Mouse (Mus musculus): ENCODE measurements around the gene Mfsd8. TPM values are rescaled to one million over a fixed set of nuclear protein-coding genes. Genes with fewer than 3 reads are reported as not detected.

The Mfsd8 gene
- polyA plus RNA-seq, 1 experiment from 2014 or later: 7.2 TPM

GRCm38 (mm10) chr3:40809894-40810293 lies 36.8 kb downstream of the Mfsd8 start:
- no peak overlapping the region for H3K4me2 ChIP-seq (replicated peaks; ENCODE audit: low read depth, low read length)
- H3K9me3 ChIP-seq (ENCODE audit: control insufficient read depth, low read depth, low read length): no peaks in the 10 kb centered on the region
- no peak overlapping the region for H3K27ac ChIP-seq (ENCODE audit: low read length)
- no peak overlapping the region for H3K4me3 ChIP-seq (ENCODE audit: low read depth, low read length)
- H3K9ac ChIP-seq (replicated peaks; ENCODE audit: low read depth, low read length): no peak overlapping the region
- no peak for ATAC-seq (ENCODE audit: insufficient number of reproducible peaks, insufficient read depth, low FRiP score, low read depth)
- 75% methylated on average over 2 of the region's 2 CpGs for WGBS
- H3K4me1 ChIP-seq (ENCODE audit: control insufficient read depth, insufficient read depth, low read length): no peaks in the 10 kb centered on the region
- H3K36me3 ChIP-seq (ENCODE audit: control insufficient read depth, insufficient read depth, low read length): peaks cover 56% of the 10 kb centered on the region
- no peaks in the 10 kb centered on the region for H3K27me3 ChIP-seq (ENCODE audit: control insufficient read depth, insufficient read depth, low read length)

DNA sequence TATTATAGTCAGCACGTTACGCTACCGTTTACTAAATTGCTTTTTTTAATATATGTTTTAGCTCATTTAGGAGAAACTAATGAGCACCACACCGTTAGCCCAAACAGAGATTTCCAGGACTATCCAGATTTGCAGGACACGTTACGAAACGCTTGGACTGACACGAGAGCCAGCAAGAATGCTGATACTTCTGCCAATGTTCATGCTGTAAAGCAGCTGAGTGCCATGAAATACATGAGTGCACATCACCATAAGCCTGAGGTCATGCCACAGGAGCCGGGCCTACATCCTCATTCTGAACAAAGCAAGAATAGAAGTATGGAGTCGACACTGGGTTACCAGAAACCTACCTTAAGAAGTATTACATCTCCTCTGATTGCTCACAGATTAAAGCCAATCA lies 38.0 kb downstream of the Mfsd8 start:
- no peak overlapping the region for H3K27ac ChIP-seq (ENCODE audit: low read length)
- no peaks in the 10 kb centered on the region for H3K4me1 ChIP-seq (ENCODE audit: control insufficient read depth, insufficient read depth, low read length)
- H3K9ac ChIP-seq (replicated peaks; ENCODE audit: low read depth, low read length): no peak overlapping the region
- H3K4me3 ChIP-seq (ENCODE audit: low read depth, low read length): no peak overlapping the region
- no peak for ATAC-seq (ENCODE audit: insufficient number of reproducible peaks, insufficient read depth, low FRiP score, low read depth)
- no peak overlapping the region for H3K4me2 ChIP-seq (replicated peaks; ENCODE audit: low read depth, low read length)
- no peaks in the 10 kb centered on the region for H3K9me3 ChIP-seq (ENCODE audit: control insufficient read depth, low read depth, low read length)
- peaks cover 50% of the 10 kb centered on the region for H3K36me3 ChIP-seq (ENCODE audit: control insufficient read depth, insufficient read depth, low read length)
- WGBS: 96% methylated on average over 10 of the region's 10 CpGs
- H3K27me3 ChIP-seq (ENCODE audit: control insufficient read depth, insufficient read depth, low read length): no peaks in the 10 kb centered on the region

DNA sequence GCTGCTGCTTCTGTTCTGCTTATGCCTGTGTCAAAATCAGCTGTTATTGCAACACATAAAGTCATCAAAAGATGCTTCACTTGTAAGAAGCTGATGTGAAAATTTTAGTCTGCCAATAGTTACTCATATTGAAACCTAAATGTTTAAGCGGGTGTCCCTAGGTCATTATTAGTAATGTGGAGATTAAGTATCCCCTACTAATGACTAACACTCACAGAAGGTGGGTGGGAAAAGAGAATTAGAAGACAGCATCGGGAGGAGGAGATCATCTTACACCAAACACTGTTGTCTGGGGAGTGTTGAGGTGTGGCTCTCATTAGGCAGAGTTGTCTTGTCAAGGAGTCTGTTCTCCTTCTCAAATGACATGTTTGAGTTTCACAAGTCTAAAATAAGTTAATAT lies 39.8 kb downstream of the Mfsd8 start:
- Histone ChIP-seq H3K36me3 (ENCODE audit: control insufficient read depth, insufficient read depth, low read length) (peaks cover 39% of the 10 kb centered on the region), H3K27me3 (ENCODE audit: control insufficient read depth, insufficient read depth, low read length) (no peaks in the 10 kb centered on the region), H3K4me2 (replicated peaks; ENCODE audit: low read depth, low read length) (no peak overlapping the region), H3K4me1 (ENCODE audit: control insufficient read depth, insufficient read depth, low read length) (no peaks in the 10 kb centered on the region), H3K9ac (replicated peaks; ENCODE audit: low read depth, low read length) (no peak overlapping the region), H3K4me3 (ENCODE audit: low read depth, low read length) (no peak overlapping the region), H3K9me3 (ENCODE audit: control insufficient read depth, low read depth, low read length) (no peaks in the 10 kb centered on the region), H3K27ac (ENCODE audit: low read length) (no peak overlapping the region)
- 73% methylated on average over 2 of the region's 2 CpGs for WGBS
- no peak for ATAC-seq (ENCODE audit: insufficient number of reproducible peaks, insufficient read depth, low FRiP score, low read depth)

DNA sequence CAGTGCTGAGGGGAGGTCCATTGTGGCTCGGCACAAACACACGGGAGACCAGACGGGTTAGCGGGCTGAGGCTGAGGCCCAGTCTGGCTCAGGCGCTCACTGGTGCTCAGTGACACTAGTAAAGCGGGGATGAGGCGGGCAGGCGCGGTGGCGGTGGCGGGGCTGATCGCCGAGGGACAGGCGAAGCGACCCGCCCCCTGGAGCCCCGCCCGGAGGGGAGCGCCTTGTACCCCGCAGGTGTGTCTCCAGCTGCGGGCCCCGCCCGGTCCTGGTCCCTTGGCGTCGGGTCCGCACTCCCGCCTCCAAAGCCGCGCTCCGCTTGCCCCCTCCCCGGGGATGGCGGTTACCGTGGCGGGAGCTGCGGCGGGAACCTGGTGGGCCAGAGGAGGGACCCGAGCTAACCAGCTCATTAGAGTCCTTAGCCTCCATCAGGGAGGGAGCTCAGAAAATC lies 46.3 kb downstream of the Mfsd8 start:
- Histone ChIP-seq H3K4me1 (ENCODE audit: control insufficient read depth, insufficient read depth, low read length) (peaks cover 8% of the 10 kb centered on the region; the same call in 1 of the 2 replicates), H3K36me3 (ENCODE audit: control insufficient read depth, insufficient read depth, low read length) (peaks cover 6% of the 10 kb centered on the region), H3K4me3 (ENCODE audit: low read depth, low read length) (peak overlapping the region; percentile 96), H3K9ac (replicated peaks; ENCODE audit: low read depth, low read length) (peak overlapping the region; percentile 78), H3K9me3 (ENCODE audit: control insufficient read depth, low read depth, low read length) (no peaks in the 10 kb centered on the region), H3K4me2 (replicated peaks; ENCODE audit: low read depth, low read length) (peak overlapping the region; percentile 72), H3K27me3 (ENCODE audit: control insufficient read depth, insufficient read depth, low read length) (no peaks in the 10 kb centered on the region), H3K27ac (ENCODE audit: low read length) (peak overlapping the region; percentile 80; the same call in 1 of the 2 replicates)
- peak; percentile 71 for ATAC-seq (ENCODE audit: insufficient number of reproducible peaks, insufficient read depth, low FRiP score, low read depth)
- WGBS: under 1% methylated on average over 34 of the region's 37 CpGs

DNA sequence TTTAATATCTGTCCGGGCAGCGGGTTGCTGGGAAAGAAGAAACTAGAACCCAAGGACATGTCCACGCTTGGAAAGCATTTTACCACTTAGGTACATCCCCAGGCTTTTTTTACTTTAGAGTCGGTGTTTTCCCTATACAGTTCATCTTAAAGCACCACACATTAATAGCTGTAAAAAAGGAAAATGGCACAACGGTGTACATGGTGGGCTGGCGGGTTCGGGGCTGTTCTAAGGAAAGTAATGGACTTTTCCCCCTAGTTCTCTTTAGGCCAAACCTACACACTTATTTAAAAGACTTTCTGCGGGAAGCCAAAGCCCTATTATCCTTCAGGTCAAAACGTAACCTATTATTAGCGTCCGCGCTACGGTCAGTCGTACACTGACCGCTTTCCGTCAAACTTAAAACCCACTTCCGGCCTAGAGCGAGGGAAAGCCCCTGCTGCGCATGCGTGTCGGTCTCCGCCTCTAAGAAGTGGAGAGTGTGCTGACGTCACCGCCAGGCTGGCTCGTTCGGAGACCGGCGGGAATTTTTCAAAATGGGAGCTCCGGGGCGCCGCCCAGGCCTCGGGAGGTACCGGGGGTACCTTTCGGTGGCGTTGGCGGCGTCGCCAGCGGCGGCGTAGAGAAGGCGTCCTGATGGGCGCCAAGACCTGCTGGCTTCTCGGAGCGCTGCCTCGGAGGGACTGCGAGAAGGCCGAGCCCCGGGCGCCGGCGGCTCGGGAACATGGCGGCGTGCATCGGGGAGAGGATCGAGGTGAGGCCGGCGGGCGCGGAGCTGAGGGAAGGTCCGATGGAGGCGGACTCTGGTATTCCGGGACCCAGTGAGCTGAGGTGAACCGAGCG lies 46.9 kb downstream of the Mfsd8 start, which contains the start of gene Plk4:
Plk4 (plus strand) TSS at position 490 of the 843 bp plus-strand sequence.
- Histone ChIP-seq H3K27me3 (ENCODE audit: control insufficient read depth, insufficient read depth, low read length) (no peaks in the 10 kb centered on the region), H3K4me2 (replicated peaks; ENCODE audit: low read depth, low read length) (peak within 1 kb of the TSS; percentile 72), H3K27ac (ENCODE audit: low read length) (peak within 1 kb of the TSS; percentile 80; the same call in 1 of the 2 replicates), H3K9me3 (ENCODE audit: control insufficient read depth, low read depth, low read length) (no peaks in the 10 kb centered on the region), H3K36me3 (ENCODE audit: control insufficient read depth, insufficient read depth, low read length) (no peaks in the 10 kb centered on the region), H3K4me1 (ENCODE audit: control insufficient read depth, insufficient read depth, low read length) (peaks cover 8% of the 10 kb centered on the region; the same call in 1 of the 2 replicates), H3K4me3 (ENCODE audit: low read depth, low read length) (peak within 1 kb of the TSS; percentile 96), H3K9ac (replicated peaks; ENCODE audit: low read depth, low read length) (peak within 1 kb of the TSS; percentile 78)
- ATAC-seq (ENCODE audit: insufficient number of reproducible peaks, insufficient read depth, low FRiP score, low read depth): peak; percentile 94
- 2% methylated on average over 66 of the region's 66 CpGs for WGBS

GRCm38 (mm10) chr3:40798500-40798899 lies 48.2 kb downstream of the Mfsd8 start:
- ATAC-seq (ENCODE audit: insufficient number of reproducible peaks, insufficient read depth, low FRiP score, low read depth): no peak
- no peak overlapping the region for H3K27ac ChIP-seq (ENCODE audit: low read length)
- no peak overlapping the region for H3K9ac ChIP-seq (replicated peaks; ENCODE audit: low read depth, low read length)
- H3K4me1 ChIP-seq (ENCODE audit: control insufficient read depth, insufficient read depth, low read length): peaks cover 8% of the 10 kb centered on the region; the same call in 1 of the 2 replicates
- H3K36me3 ChIP-seq (ENCODE audit: control insufficient read depth, insufficient read depth, low read length): no peaks in the 10 kb centered on the region
- no peaks in the 10 kb centered on the region for H3K27me3 ChIP-seq (ENCODE audit: control insufficient read depth, insufficient read depth, low read length)
- no peak overlapping the region for H3K4me3 ChIP-seq (ENCODE audit: low read depth, low read length)
- H3K9me3 ChIP-seq (ENCODE audit: control insufficient read depth, low read depth, low read length): no peaks in the 10 kb centered on the region
- H3K4me2 ChIP-seq (replicated peaks; ENCODE audit: low read depth, low read length): no peak overlapping the region
- 38% methylated on average over 7 of the region's 7 CpGs for WGBS

GRCm38 (mm10) chr3:40798054-40798453 lies 48.6 kb downstream of the Mfsd8 start:
- WGBS: 67% methylated on average over 1 of the region's 1 CpGs
- no peak overlapping the region for H3K27ac ChIP-seq (ENCODE audit: low read length)
- no peaks in the 10 kb centered on the region for H3K36me3 ChIP-seq (ENCODE audit: control insufficient read depth, insufficient read depth, low read length)

GRCm38 (mm10) chr3:40793783-40794182 lies 52.9 kb downstream of the Mfsd8 start:
- H3K9me3 ChIP-seq (ENCODE audit: control insufficient read depth, low read depth, low read length): no peaks in the 10 kb centered on the region
- H3K27ac ChIP-seq (ENCODE audit: low read length): no peak overlapping the region
- no peaks in the 10 kb centered on the region for H3K4me1 ChIP-seq (ENCODE audit: control insufficient read depth, insufficient read depth, low read length)
- H3K4me2 ChIP-seq (replicated peaks; ENCODE audit: low read depth, low read length): no peak overlapping the region
- H3K36me3 ChIP-seq (ENCODE audit: control insufficient read depth, insufficient read depth, low read length): no peaks in the 10 kb centered on the region
- 81% methylated on average over 2 of the region's 2 CpGs for WGBS
- no peaks in the 10 kb centered on the region for H3K27me3 ChIP-seq (ENCODE audit: control insufficient read depth, insufficient read depth, low read length)
- no peak for ATAC-seq (ENCODE audit: insufficient number of reproducible peaks, insufficient read depth, low FRiP score, low read depth)
- no peak overlapping the region for H3K4me3 ChIP-seq (ENCODE audit: low read depth, low read length)
- no peak overlapping the region for H3K9ac ChIP-seq (replicated peaks; ENCODE audit: low read depth, low read length)

More at GRCm38 (mm10) chr3:40798054-40798453, 48.6 kb downstream of the Mfsd8 start:
- Histone ChIP-seq H3K4me3 (ENCODE audit: low read depth, low read length) (no peak overlapping the region), H3K27me3 (ENCODE audit: control insufficient read depth, insufficient read depth, low read length) (no peaks in the 10 kb centered on the region), H3K4me2 (replicated peaks; ENCODE audit: low read depth, low read length) (no peak overlapping the region), H3K9ac (replicated peaks; ENCODE audit: low read depth, low read length) (no peak overlapping the region), H3K9me3 (ENCODE audit: control insufficient read depth, low read depth, low read length) (no peaks in the 10 kb centered on the region), H3K4me1 (ENCODE audit: control insufficient read depth, insufficient read depth, low read length) (peaks cover 8% of the 10 kb centered on the region; the same call in 1 of the 2 replicates)
- no peak for ATAC-seq (ENCODE audit: insufficient number of reproducible peaks, insufficient read depth, low FRiP score, low read depth)
